Mouse (Mus musculus) ES-E14 (cell line): ENCODE data around the gene Gm42791.

Source experiments
- CHD2 ChIP-seq: IDR thresholded peaks from 2 replicates; pipeline ENCODE4 v1.6.1; 2014; ENCODE audit warnings: mild to moderate bottlenecking, low read depth, low read length, inconsistent platforms
- ZC3H11A ChIP-seq: IDR thresholded peaks from 2 replicates; pipeline ENCODE4 v1.6.1; 2012; ENCODE audit warnings: low read depth, mild to moderate bottlenecking, inconsistent platforms, low read length, borderline replicate concordance
- ZNF384 ChIP-seq: IDR thresholded peaks from 2 replicates; pipeline ENCODE4 v1.6.1; 2012; ENCODE audit warnings: low read depth, low read length, inconsistent platforms

GRCm38 (mm10) chr5:148989480-148989879 is 5.5 kb downstream of the Gm42791 start:
- no peak for TF ChIP-seq ZC3H11A
- no peak for TF ChIP-seq ZNF384
- no peak for TF ChIP-seq CHD2
